Mouse (Mus musculus): ENCODE measurements around the gene Aes. TPM values are rescaled to one million over a fixed set of nuclear protein-coding genes. Genes with fewer than 3 reads are reported as not detected.

Gene Aes
- total RNA-seq, 1 experiment from 2014 or later = 983 TPM

- peak; percentile 70 for DNase-seq
These were observed 38.1 kb downstream of the Aes start for GRCm38 (mm10) chr10:81597137-81597950.

GRCm38 (mm10) chr10:81598342-81598741 is 39.1 kb downstream of the Aes start:
- no peak for DNase-seq

- DNase-seq = no peak
These were observed 39.6 kb downstream of the Aes start for GRCm38 (mm10) chr10:81598871-81599270.

GRCm38 (mm10) chr10:81599630-81600029 is 40.3 kb downstream of the Aes start:
- DNase-seq = no peak

GRCm38 (mm10) chr10:81600096-81600495 is 40.8 kb downstream of the Aes start:
- DNase-seq = no peak

- peak; percentile 98 for DNase-seq
These were observed 41.5 kb downstream of the Aes start, which contains the start of gene Tle6 for GRCm38 (mm10) chr10:81600738-81601203. TSS of gene Tle6 (minus strand) at chr10:81601073.

- no peak for DNase-seq
These were observed 42.2 kb downstream of the Aes start for GRCm38 (mm10) chr10:81601396-81601905.

GRCm38 (mm10) chr10:81602741-81603151 is 43.5 kb downstream of the Aes start:
- no peak for DNase-seq

- DNase-seq = no peak
These were observed 45.0 kb downstream of the Aes start for GRCm38 (mm10) chr10:81604019-81604967.

GRCm38 (mm10) chr10:81604968-81605665 is 45.8 kb downstream of the Aes start:
- peak; percentile 85 for DNase-seq

- peak; percentile 45 for DNase-seq
These were observed 46.3 kb downstream of the Aes start for GRCm38 (mm10) chr10:81605666-81605973.

- peak; percentile 93 for DNase-seq
These were observed 46.9 kb downstream of the Aes start, which contains the start of gene BC025920 for GRCm38 (mm10) chr10:81605974-81606751. TSS of gene BC025920 (plus strand) at chr10:81606270.

- DNase-seq = no peak
These were observed 49.0 kb downstream of the Aes start for GRCm38 (mm10) chr10:81608308-81608707.

GRCm38 (mm10) chr10:81612779-81613178 is 53.5 kb downstream of the Aes start:
- peak; percentile 53 for DNase-seq

GRCm38 (mm10) chr10:81615486-81615885 is 56.2 kb downstream of the Aes start:
- DNase-seq = no peak

Other genes with a start within 250 kb of the Aes start
- 44.0 and 45.7 TPM in 2 replicates for gene Cactin, start 238.4 kb upstream of the Aes start, total RNA-seq (2021)
- gene Tbxa2r, start 230.8 kb upstream of the Aes start, total RNA-seq (2021) = 65.7 and 69.5 TPM in 2 replicates
- gene Gipc3, start 216.2 kb upstream of the Aes start, total RNA-seq (2021) = 4.5 and 4.7 TPM in 2 replicates
- gene Hmg20b, start 209.0 kb upstream of the Aes start, total RNA-seq (2021) = 102 and 111 TPM in 2 replicates
- gene Mfsd12, start 202.0 kb upstream of the Aes start, total RNA-seq (2021) = 14.3 and 21.6 TPM in 2 replicates
- 1.4 and 2.4 TPM in 2 replicates for gene 4930404N11Rik, start 193.7 kb upstream of the Aes start, total RNA-seq (2021)
- gene Fzr1, start 181.0 kb upstream of the Aes start, total RNA-seq (2021) = 49.3 and 51.6 TPM in 2 replicates
- gene Dohh, start 175.1 kb upstream of the Aes start, total RNA-seq (2021) = 48.4 and 52.7 TPM in 2 replicates
- gene Gm48551, start 175.0 kb upstream of the Aes start, total RNA-seq (2021) = 1.7 TPM in 2 replicates
- 1.5 TPM in 1 of 2 replicates, not detected in the other for gene Gm48552, start 170.5 kb upstream of the Aes start, total RNA-seq (2021)
- gene Smim24, start 166.4 kb upstream of the Aes start, total RNA-seq (2021) = 1.4 TPM in 1 of 2 replicates, not detected in the other
- gene Nfic, start 103.9 kb upstream of the Aes start, total RNA-seq (2021) = 100 and 129 TPM in 2 replicates
- gene Celf5, start 76.8 kb upstream of the Aes start, total RNA-seq (2021) = 0.43 and 1.2 TPM in 2 replicates
- 120 and 128 TPM in 2 replicates for gene Ncln, start 63.1 kb upstream of the Aes start, total RNA-seq (2021)
- gene S1pr4, start 59.4 kb upstream of the Aes start, total RNA-seq (2021) = 0.85 and 1.4 TPM in 2 replicates
- gene Gna15, start 35.3 kb upstream of the Aes start, total RNA-seq (2021) = 0.61 TPM in 1 of 2 replicates, not detected in the other
- 76.8 and 77.9 TPM in 2 replicates for gene Gna11, start 14.3 kb upstream of the Aes start, total RNA-seq (2021)
- 52.8 and 67.8 TPM in 2 replicates for gene Tle2, start 15.1 kb downstream of the Aes start, total RNA-seq (2021)
- 26.4 and 37.4 TPM in 2 replicates for gene Tle6, start 41.6 kb downstream of the Aes start, total RNA-seq (2021)
- 2.4 and 2.6 TPM in 2 replicates for gene BC025920, start 46.8 kb downstream of the Aes start, total RNA-seq (2021)
- gene Sirt6, start 68.3 kb downstream of the Aes start, total RNA-seq (2021) = 28.3 and 30.2 TPM in 2 replicates
- gene Ankrd24, start 69.1 kb downstream of the Aes start, total RNA-seq (2021) = 30.5 and 37.8 TPM in 2 replicates
- gene Gm10778, start 89.6 kb downstream of the Aes start, total RNA-seq (2021) = 3.2 and 3.6 TPM in 2 replicates
- 6.9 and 9.4 TPM in 2 replicates for gene Zfp433, start 145.3 kb downstream of the Aes start, total RNA-seq (2021)
- 3.7 and 3.9 TPM in 2 replicates for gene Gm3055, start 211.7 kb downstream of the Aes start, total RNA-seq (2021)

Measured in adrenal gland, postnatal 25 days (tissue).